Mouse (Mus musculus) neural tube, embryonic 12.5 days (tissue): ENCODE measurements around the gene Katnal1. TPM values are rescaled to one million over a fixed set of nuclear protein-coding genes. Genes with fewer than 3 reads are reported as not detected.
A peak's percentile ranks its signal among the peaks of the same experiment; 100 is the strongest.

ENCODE experiments used
- ATAC-seq: fragments of 200-750 bp; cut with Nextera tagmentation; 2 replicates; pipeline ENCODE4 v1.8.0; 2017; ENCODE audit warnings: low read depth, mild to moderate bottlenecking, moderate TSS enrichment, moderate library complexity; ENCODE audit not compliant: low FRiP score
- H3K27ac ChIP-seq: fragments of 300-500 bp; sonication (generic); 2 replicates; pipeline ENCODE4 v1.5.1; 2016
- H3K27me3 ChIP-seq: fragments of 300-500 bp; sonication (generic); replicated peaks from 2 replicates; pipeline ENCODE4 v1.6.1; 2016; ENCODE audit warnings: mild to moderate bottlenecking
- H3K36me3 ChIP-seq: fragments of 300-500 bp; sonication (generic); 2 replicates; pipeline ENCODE4 v1.6.1; 2016; ENCODE audit warnings: mild to moderate bottlenecking
- H3K4me1 ChIP-seq: fragments of 300-500 bp; sonication (generic); 2 replicates; pipeline ENCODE4 v1.6.1; 2016
- H3K4me2 ChIP-seq: fragments of 300-500 bp; sonication (generic); replicated peaks from 2 replicates; pipeline ENCODE4 v1.6.1; 2016; ENCODE audit warnings: mild to moderate bottlenecking
- H3K4me3 ChIP-seq: fragments of 300-500 bp; sonication (generic); 2 replicates; pipeline ENCODE4 v1.5.1; 2016
- H3K9ac ChIP-seq: fragments of 300-500 bp; sonication (generic); 2 replicates; pipeline ENCODE4 v1.6.1; 2016; ENCODE audit warnings: mild to moderate bottlenecking
- H3K9me3 ChIP-seq: fragments of 300-500 bp; sonication (generic); 2 replicates; pipeline ENCODE4 v1.6.1; 2016; ENCODE audit warnings: mild to moderate bottlenecking
- WGBS: fragments of 180-500 bp; shearing (Covaris S2); methylation state at CpG from one replicate; pipeline ENCODE4 v1.1.7; 2016; 5-methylcytosine and 5-hydroxymethylcytosine counted together
- polyA plus RNA-seq: library from polyadenylated mRNA; unstranded; fragments of >200 nt; fragmentation: Nextera tagmentation; extraction: Ambion mirVana; gene quantifications from 2 replicates; pipeline ENCODE4 v1.2.1, GENCODE M21; 2016

The Katnal1 gene
- polyA plus RNA-seq, 1 experiment from 2014 or later = 36.6 TPM

DNA sequence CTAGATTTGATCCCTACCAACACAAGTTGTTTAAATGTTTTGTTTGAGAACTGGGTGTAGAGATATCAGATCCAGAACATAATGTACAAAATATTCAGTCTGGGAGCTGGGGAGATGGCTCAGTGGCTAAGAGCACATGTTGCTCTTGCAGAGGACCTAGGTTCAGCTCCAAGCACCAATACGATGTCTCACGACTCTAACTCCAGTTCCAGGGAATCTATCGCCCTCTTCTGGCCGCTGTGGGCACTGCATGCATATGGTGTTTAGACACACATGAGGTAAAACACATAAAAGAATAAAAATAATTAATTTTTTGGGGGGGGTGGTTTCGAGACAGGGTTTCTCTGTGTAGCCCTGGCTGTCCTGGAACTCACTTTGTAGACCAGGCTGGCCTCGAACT is 23.3 kb upstream of the Katnal1 start:
- Histone ChIP-seq H3K9ac (no peak overlapping the region), H3K9me3 (no peaks in the 10 kb centered on the region), H3K4me3 (no peak overlapping the region), H3K27me3 (no peaks in the 10 kb centered on the region), H3K27ac (no peak overlapping the region), H3K36me3 (no peaks in the 10 kb centered on the region), H3K4me2 (no peak overlapping the region), H3K4me1 (no peaks in the 10 kb centered on the region)
- WGBS = 46% methylated on average over 6 of the region's 6 CpGs
- no peak for ATAC-seq

GRCm38 (mm10) chr5:148951360-148951759 is 22.2 kb upstream of the Katnal1 start:
- Histone ChIP-seq H3K4me2 (no peak overlapping the region), H3K9ac (no peak overlapping the region), H3K27ac (no peak overlapping the region), H3K36me3 (no peaks in the 10 kb centered on the region), H3K27me3 (no peaks in the 10 kb centered on the region), H3K9me3 (no peaks in the 10 kb centered on the region), H3K4me1 (no peaks in the 10 kb centered on the region), H3K4me3 (no peak overlapping the region)
- no peak for ATAC-seq
- 94% methylated on average over 5 of the region's 5 CpGs for WGBS

DNA sequence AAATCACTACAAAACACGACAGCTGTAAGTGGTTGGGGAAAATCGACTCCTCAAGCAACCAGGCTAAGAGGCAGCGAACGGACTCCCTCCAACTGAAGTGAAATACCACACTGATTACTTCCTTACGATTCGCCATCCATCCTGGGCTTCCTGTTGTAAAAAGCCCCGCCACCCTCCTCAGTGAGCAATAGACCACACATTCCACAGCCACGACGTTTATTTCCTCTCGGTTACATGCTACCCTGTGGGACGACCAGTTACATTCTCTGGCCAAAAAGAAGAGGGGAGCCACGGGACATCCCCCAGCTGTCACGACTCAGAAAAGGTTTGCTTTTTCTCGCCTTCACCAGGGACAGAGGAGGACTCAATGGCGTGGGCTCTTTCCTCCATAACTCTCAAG is 20.9 kb upstream of the Katnal1 start:
- Histone ChIP-seq H3K36me3 (no peaks in the 10 kb centered on the region), H3K9me3 (no peaks in the 10 kb centered on the region), H3K4me2 (no peak overlapping the region), H3K4me1 (no peaks in the 10 kb centered on the region), H3K9ac (no peak overlapping the region), H3K27ac (no peak overlapping the region), H3K4me3 (no peak overlapping the region), H3K27me3 (no peaks in the 10 kb centered on the region)
- no peak for ATAC-seq
- 37% methylated on average over 15 of the region's 15 CpGs for WGBS

GRCm38 (mm10) chr5:148948577-148948976 is 19.5 kb upstream of the Katnal1 start:
- Histone ChIP-seq H3K4me1 (peaks cover 5% of the 10 kb centered on the region), H3K27ac (no peak overlapping the region), H3K4me3 (no peak overlapping the region), H3K36me3 (no peaks in the 10 kb centered on the region), H3K27me3 (no peaks in the 10 kb centered on the region), H3K4me2 (no peak overlapping the region), H3K9ac (no peak overlapping the region), H3K9me3 (no peaks in the 10 kb centered on the region)
- ATAC-seq = no peak
- WGBS = 76% methylated on average over 9 of the region's 9 CpGs

GRCm38 (mm10) chr5:148947412-148947811 is 18.3 kb upstream of the Katnal1 start:
- no peak for ATAC-seq
- Histone ChIP-seq H3K4me3 (no peak overlapping the region), H3K4me1 (peaks cover 12% of the 10 kb centered on the region), H3K4me2 (no peak overlapping the region), H3K9me3 (peaks cover 2% of the 10 kb centered on the region; the same call in 1 of the 2 replicates), H3K9ac (no peak overlapping the region), H3K36me3 (no peaks in the 10 kb centered on the region), H3K27ac (no peak overlapping the region), H3K27me3 (no peaks in the 10 kb centered on the region)
- 77% methylated on average over 4 of the region's 4 CpGs for WGBS

DNA sequence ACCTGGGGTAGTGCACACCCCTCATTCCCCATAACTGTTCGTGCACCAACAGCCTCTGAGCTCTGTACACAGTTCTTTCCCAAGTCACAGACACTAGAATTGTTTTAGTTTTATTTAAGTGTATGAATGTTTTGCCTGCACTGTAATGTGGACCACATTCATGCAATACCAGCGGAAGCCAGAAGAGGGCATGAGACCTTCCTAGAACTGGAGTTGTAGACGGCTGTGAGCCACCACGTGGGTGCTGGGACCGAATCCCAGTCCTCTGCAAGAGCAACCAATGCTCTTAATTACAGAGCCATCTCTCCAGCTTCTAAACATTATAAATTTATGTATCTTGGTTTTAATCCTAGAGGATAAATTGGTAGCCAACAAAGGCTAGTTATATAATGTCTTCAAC is 17.7 kb upstream of the Katnal1 start:
- Histone ChIP-seq H3K27me3 (no peaks in the 10 kb centered on the region), H3K9ac (no peak overlapping the region), H3K4me3 (no peak overlapping the region), H3K9me3 (peaks cover 4% of the 10 kb centered on the region; the same call in 1 of the 2 replicates), H3K36me3 (no peaks in the 10 kb centered on the region), H3K4me1 (peaks cover 12% of the 10 kb centered on the region), H3K27ac (no peak overlapping the region), H3K4me2 (no peak overlapping the region)
- 77% methylated on average over 5 of the region's 5 CpGs for WGBS
- ATAC-seq = no peak

GRCm38 (mm10) chr5:148945735-148946134 is 16.6 kb upstream of the Katnal1 start:
- Histone ChIP-seq H3K36me3 (no peaks in the 10 kb centered on the region), H3K27ac (no peak overlapping the region), H3K4me2 (no peak overlapping the region), H3K9ac (no peak overlapping the region), H3K4me3 (no peak overlapping the region), H3K9me3 (peaks cover 4% of the 10 kb centered on the region; the same call in 1 of the 2 replicates), H3K27me3 (no peaks in the 10 kb centered on the region), H3K4me1 (peaks cover 12% of the 10 kb centered on the region)
- 73% methylated on average over 2 of the region's 2 CpGs for WGBS
- ATAC-seq = no peak

GRCm38 (mm10) chr5:148944024-148944423 is 14.9 kb upstream of the Katnal1 start:
- H3K27me3 ChIP-seq = no peaks in the 10 kb centered on the region
- H3K27ac ChIP-seq = 0 out of 2 replicates have a peak overlapping the region, but pooled peaks have one; percentile 15
- H3K36me3 ChIP-seq = no peaks in the 10 kb centered on the region
- H3K9me3 ChIP-seq = peaks cover 4% of the 10 kb centered on the region; the same call in 1 of the 2 replicates
- peak; percentile 81 for ATAC-seq
- H3K9ac ChIP-seq = no peak overlapping the region
- no peak overlapping the region for H3K4me3 ChIP-seq
- peak overlapping the region; percentile 27 for H3K4me2 ChIP-seq
- 14% methylated on average over 8 of the region's 8 CpGs for WGBS
- H3K4me1 ChIP-seq = peaks cover 12% of the 10 kb centered on the region

DNA sequence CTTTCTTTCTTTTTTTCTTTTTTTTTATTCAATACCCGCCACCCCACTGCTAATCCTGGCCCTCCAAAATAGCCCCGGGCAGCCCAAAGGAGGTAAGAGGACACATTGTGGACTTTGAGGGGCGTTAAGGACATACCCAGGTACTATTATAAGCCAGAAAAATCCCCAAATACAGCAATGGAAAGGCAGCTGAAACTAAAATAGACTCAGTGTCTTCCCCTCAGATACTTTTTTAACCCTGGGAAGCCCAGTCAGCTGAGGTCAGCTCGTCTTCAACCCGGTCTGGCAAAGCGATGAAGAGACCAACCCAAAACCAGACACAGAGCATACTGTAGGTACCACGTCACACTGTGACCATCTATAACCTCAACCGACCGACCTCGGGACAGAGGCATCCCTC is 14.3 kb upstream of the Katnal1 start:
- H3K27ac ChIP-seq = no peak overlapping the region
- H3K9ac ChIP-seq = no peak overlapping the region
- peak overlapping the region; percentile 27 for H3K4me2 ChIP-seq
- no peak overlapping the region for H3K4me3 ChIP-seq
- ATAC-seq = no peak
- peaks cover 12% of the 10 kb centered on the region for H3K4me1 ChIP-seq
- 56% methylated on average over 10 of the region's 10 CpGs for WGBS
- no peaks in the 10 kb centered on the region for H3K36me3 ChIP-seq
- H3K9me3 ChIP-seq = peaks cover 4% of the 10 kb centered on the region; the same call in 1 of the 2 replicates
- no peaks in the 10 kb centered on the region for H3K27me3 ChIP-seq

- peak overlapping the region; percentile 27 for H3K4me2 ChIP-seq
- H3K9me3 ChIP-seq = peaks cover 4% of the 10 kb centered on the region; the same call in 1 of the 2 replicates
- H3K27me3 ChIP-seq = no peaks in the 10 kb centered on the region
- H3K4me1 ChIP-seq = peaks cover 12% of the 10 kb centered on the region
- no peak overlapping the region for H3K4me3 ChIP-seq
- ATAC-seq = peak; percentile 17; the same call in 1 of the 2 replicates
- no peaks in the 10 kb centered on the region for H3K36me3 ChIP-seq
- H3K9ac ChIP-seq = no peak overlapping the region
- 60% methylated on average over 11 of the region's 11 CpGs for WGBS
- no peak overlapping the region for H3K27ac ChIP-seq
These were observed 13.8 kb upstream of the Katnal1 start for GRCm38 (mm10) chr5:148942957-148943356.

GRCm38 (mm10) chr5:148942305-148942704 is 13.2 kb upstream of the Katnal1 start:
- peaks cover 12% of the 10 kb centered on the region for H3K4me1 ChIP-seq
- no peak overlapping the region for H3K4me3 ChIP-seq
- WGBS = 94% methylated on average over 6 of the region's 6 CpGs
- H3K27ac ChIP-seq = no peak overlapping the region
- H3K9ac ChIP-seq = no peak overlapping the region
- H3K4me2 ChIP-seq = no peak overlapping the region
- H3K9me3 ChIP-seq = peaks cover 4% of the 10 kb centered on the region; the same call in 1 of the 2 replicates
- ATAC-seq = no peak
- H3K36me3 ChIP-seq = no peaks in the 10 kb centered on the region
- H3K27me3 ChIP-seq = no peaks in the 10 kb centered on the region

GRCm38 (mm10) chr5:148941867-148942266 is 12.7 kb upstream of the Katnal1 start:
- Histone ChIP-seq H3K4me2 (no peak overlapping the region), H3K9me3 (peaks cover 4% of the 10 kb centered on the region; the same call in 1 of the 2 replicates), H3K9ac (no peak overlapping the region), H3K27ac (no peak overlapping the region), H3K27me3 (no peaks in the 10 kb centered on the region), H3K4me1 (peaks cover 12% of the 10 kb centered on the region), H3K36me3 (no peaks in the 10 kb centered on the region), H3K4me3 (no peak overlapping the region)
- ATAC-seq = no peak
- WGBS = 73% methylated on average over 10 of the region's 10 CpGs

- Histone ChIP-seq H3K27me3 (no peaks in the 10 kb centered on the region), H3K9me3 (peaks cover 4% of the 10 kb centered on the region; the same call in 1 of the 2 replicates), H3K4me2 (no peak overlapping the region), H3K36me3 (no peaks in the 10 kb centered on the region), H3K27ac (no peak overlapping the region), H3K4me1 (peaks cover 15% of the 10 kb centered on the region), H3K4me3 (no peak overlapping the region), H3K9ac (no peak overlapping the region)
- no peak for ATAC-seq
- WGBS = 77% methylated on average over 11 of the region's 11 CpGs
These were observed 10.8 kb upstream of the Katnal1 start for GRCm38 (mm10) chr5:148939948-148940382.
